Mouse (Mus musculus) forebrain, embryonic 13.5 days (tissue): ENCODE measurements around the gene Nkapl. TPM values are rescaled to one million over a fixed set of nuclear protein-coding genes. Genes with fewer than 3 reads are reported as not detected.

Experiments
- ATAC-seq: fragments of 200-750 bp; cut with Nextera tagmentation; 2 replicates; pipeline ENCODE4 v1.8.0; 2017
- H3K27ac ChIP-seq: fragments of 300-500 bp; sonication (generic); 2 replicates; pipeline ENCODE4 v1.5.1; 2015; ENCODE audit warnings: inconsistent platforms, mild to moderate bottlenecking, moderate library complexity
- H3K27me3 ChIP-seq: fragments of 300-500 bp; sonication (generic); 2 replicates; pipeline ENCODE4 v1.6.1; 2015; ENCODE audit warnings: mild to moderate bottlenecking, inconsistent platforms
- H3K36me3 ChIP-seq: fragments of 300-500 bp; sonication (generic); 2 replicates; pipeline ENCODE4 v1.6.1; 2015; ENCODE audit warnings: mild to moderate bottlenecking, inconsistent platforms; ENCODE audit not compliant: poor library complexity, severe bottlenecking
- H3K4me1 ChIP-seq: fragments of 300-500 bp; sonication (generic); 2 replicates; pipeline ENCODE4 v1.6.1; 2015; ENCODE audit warnings: inconsistent platforms
- H3K4me2 ChIP-seq: fragments of 300-500 bp; sonication (generic); 2 replicates; pipeline ENCODE4 v1.6.1; 2015; ENCODE audit warnings: inconsistent platforms, mild to moderate bottlenecking, moderate library complexity
- H3K4me3 ChIP-seq: fragments of 300-500 bp; sonication (generic); 2 replicates; pipeline ENCODE4 v1.5.1; 2015; ENCODE audit warnings: mild to moderate bottlenecking, inconsistent platforms
- H3K9ac ChIP-seq: fragments of 300-500 bp; sonication (generic); 2 replicates; pipeline ENCODE4 v1.6.1; 2015; ENCODE audit warnings: mild to moderate bottlenecking, inconsistent platforms
- H3K9me3 ChIP-seq: fragments of 300-500 bp; sonication (generic); replicated peaks from 2 replicates; pipeline ENCODE4 v1.6.1; 2016; ENCODE audit warnings: inconsistent platforms
- WGBS: fragments of 180-500 bp; shearing (Covaris S2); methylation state at CpG from one replicate; pipeline ENCODE4 v1.1.7; 2015; 5-methylcytosine and 5-hydroxymethylcytosine counted together
- microRNA counts: library from miRNA; unstranded; fragments of <30 nt; microRNA quantifications from one replicate; lab custom pipeline; 2016
- microRNA-seq: library from miRNA; unstranded; fragments of <30 nt; microRNA quantifications from one replicate; pipeline ENCODE4, GENCODE M21; 2016
- polyA plus RNA-seq: library from polyadenylated mRNA; unstranded; fragments of >200 nt; fragmentation: Nextera tagmentation; extraction: Ambion mirVana; gene quantifications from 2 replicates; pipeline ENCODE4 v1.2.1, GENCODE M21; 2015

Gene Nkapl
- polyA plus RNA-seq, 1 experiment from 2014 or later = 3.5 TPM

GRCm38 (mm10) chr13:21418865-21419264 lies 49.4 kb downstream of the Nkapl start:
- H3K4me3 ChIP-seq = no peak overlapping the region
- no peak for ATAC-seq
- H3K9ac ChIP-seq = no peak overlapping the region
- H3K36me3 ChIP-seq = no peaks in the 10 kb centered on the region
- H3K4me2 ChIP-seq = no peak overlapping the region
- H3K9me3 ChIP-seq = no peaks in the 10 kb centered on the region
- 71% methylated on average over 6 of the region's 6 CpGs for WGBS
- no peak overlapping the region for H3K27ac ChIP-seq
- no peaks in the 10 kb centered on the region for H3K4me1 ChIP-seq
- H3K27me3 ChIP-seq = no peaks in the 10 kb centered on the region

GRCm38 (mm10) chr13:21417298-21418010 lies 50.9 kb downstream of the Nkapl start:
- H3K9me3 ChIP-seq = no peaks in the 10 kb centered on the region
- no peaks in the 10 kb centered on the region for H3K27me3 ChIP-seq
- no peak overlapping the region for H3K4me2 ChIP-seq
- H3K27ac ChIP-seq = no peak overlapping the region
- ATAC-seq = no peak
- H3K4me3 ChIP-seq = no peak overlapping the region
- no peak overlapping the region for H3K9ac ChIP-seq
- H3K4me1 ChIP-seq = no peaks in the 10 kb centered on the region
- 79% methylated on average over 6 of the region's 6 CpGs for WGBS
- H3K36me3 ChIP-seq = no peaks in the 10 kb centered on the region

MicroRNAs encoded within 50 kb of the gene (microRNA counts, 519-probe panel; counts per million panel counts)
- 4,303 counts per million, percentile 82 among the panel's probes with 10 or more counts for microRNA mmu-miR-1896 (lab: Ali Mortazavi, UCI)

Small RNA genes within 50 kb of the gene (microRNA-seq; reads per million reads assigned to microRNA genes)
- gene Mir1896 = not detected

Other genes with a start within 250 kb of the Nkapl start
- gene Gpx5, start 175.8 kb downstream of the Nkapl start, polyA plus RNA-seq = not detected in 2 replicates
- gene Gpx6, start 156.4 kb downstream of the Nkapl start, polyA plus RNA-seq = not detected in 2 replicates
- gene Olfr1367, start 121.6 kb downstream of the Nkapl start, polyA plus RNA-seq = not detected in 2 replicates
- 16.4 and 18.1 TPM in 2 replicates for gene Zscan12, start 105.7 kb downstream of the Nkapl start, polyA plus RNA-seq
- gene Zkscan3, start 65.8 kb downstream of the Nkapl start, polyA plus RNA-seq = 97.9 and 98.4 TPM in 2 replicates
- gene Pgbd1, start 27.5 kb downstream of the Nkapl start, polyA plus RNA-seq = 3.7 and 4.4 TPM in 2 replicates
- gene Zscan26, start 14.8 kb downstream of the Nkapl start, polyA plus RNA-seq = 21.7 and 25.4 TPM in 2 replicates
- 7.3 and 7.7 TPM in 2 replicates for gene Zkscan4, start 10.4 kb upstream of the Nkapl start, polyA plus RNA-seq
- gene Gm10065, start 10.9 kb upstream of the Nkapl start, polyA plus RNA-seq = not detected in 2 replicates
- 0.21 and 0.54 TPM in 2 replicates for gene AK157302, start 26.7 kb upstream of the Nkapl start, polyA plus RNA-seq
- 7.5 TPM in 2 replicates for gene Gm11273, start 32.9 kb upstream of the Nkapl start, polyA plus RNA-seq
- gene Zkscan8, start 62.6 kb upstream of the Nkapl start, polyA plus RNA-seq = 6.1 and 7.4 TPM in 2 replicates
- gene Olfr1366, start 74.3 kb upstream of the Nkapl start, polyA plus RNA-seq = 0.17 and 0.33 TPM in 2 replicates
- gene Olfr1535, start 91.4 kb upstream of the Nkapl start, polyA plus RNA-seq = not detected in 2 replicates
- gene Olfr1364, start 113.2 kb upstream of the Nkapl start, polyA plus RNA-seq = not detected in 2 replicates
- not detected in 2 replicates for gene Olfr1362, start 145.5 kb upstream of the Nkapl start, polyA plus RNA-seq
- not detected in 2 replicates for gene Olfr11, start 174.0 kb upstream of the Nkapl start, polyA plus RNA-seq
- gene Olfr1361, start 194.9 kb upstream of the Nkapl start, polyA plus RNA-seq = not detected in 2 replicates
- gene Olfr1360, start 208.9 kb upstream of the Nkapl start, polyA plus RNA-seq = not detected in 2 replicates
- not detected in 2 replicates for gene Olfr1359, start 229.6 kb upstream of the Nkapl start, polyA plus RNA-seq
- gene Hist1h2bl, start 247.6 kb upstream of the Nkapl start, polyA plus RNA-seq = 1.7 and 4.8 TPM in 2 replicates
- gene Hist1h2ai, start 247.9 kb upstream of the Nkapl start, polyA plus RNA-seq = 23.7 and 32.4 TPM in 2 replicates
- 23.7 and 35.3 TPM in 2 replicates for gene Hist1h3h, start 249.2 kb upstream of the Nkapl start, polyA plus RNA-seq